9 mouse cellular contexts compared by ENCODE assay signal in the genomic region with DNA sequence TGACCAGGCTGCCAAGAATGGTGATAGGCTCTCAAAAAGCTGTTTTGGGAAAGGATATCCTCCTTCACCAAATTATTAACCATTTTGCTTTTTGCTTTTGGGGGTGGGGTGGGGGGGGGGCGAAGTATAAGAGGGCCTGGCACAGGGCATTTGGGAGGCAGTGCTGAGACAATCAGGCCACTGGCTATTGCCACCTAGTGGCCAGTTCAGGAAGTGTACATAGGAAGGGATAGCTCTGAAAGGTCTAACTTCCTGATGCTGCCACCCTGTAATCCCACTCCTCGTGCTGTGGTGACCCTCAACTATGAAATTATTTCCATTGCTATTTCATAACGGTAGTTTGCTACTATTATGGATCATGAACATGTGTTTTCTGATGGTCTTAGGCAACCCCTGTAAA. TPM values are rescaled to one million over a fixed set of nuclear protein-coding genes. Genes with fewer than 3 reads are reported as not detected.
DNase-seq lines count a peak whose midpoint lies in the region; ATAC-seq and TF ChIP-seq lines count a peak whose summit lies in the region.
"Had no signal": no experiment of that assay in that cellular context is flagged by ENCODE, and none has a peak within 500 bp of the region (broad histone marks: within the 10 kb centered on the region; RNA-seq: fewer than 3 reads in every experiment).

No protein-coding gene starts in this region.

- intact Hi-C loops in left cerebral cortex, adult 2 months (cut with DNase I) = no loop called here

- H3K4me1 ChIP-seq in MEL (ENCODE audit: control insufficient read depth in 1 of 2, insufficient read depth in 2 of 2, low read length in 2 of 2) = no peaks in the 10 kb centered on the region
- H3K4me1 ChIP-seq in forebrain, embryonic 12.5 days = peaks cover 11% of the 10 kb centered on the region

- no peak for TF ChIP-seq EP300 in MEL (IDR thresholded peaks at IDR 0.05; ENCODE audit: low read depth in 1 of 2, low read length in 2 of 2)

- no peak for TF ChIP-seq POLR2A in MEL (IDR thresholded peaks at IDR 0.05; ENCODE audit: control insufficient read depth in 1 of 2, insufficient read depth in 1 of 2, low read depth in 1 of 2, low read length in 2 of 2, poor library complexity in 1 of 2)

- DNase-seq in cerebellum, adult 9-10 months = peak; percentile 80
- no peak for DNase-seq in left cerebral cortex, adult 2 months (ENCODE audit: extremely low spot score in 1 of 2, low spot score in 2 of 2)
- DNase-seq in left cerebral cortex, adult 11 months (ENCODE audit: low spot score) = no peak
- DNase-seq in MEL (ENCODE audit: low read depth, low spot score) = peak; percentile 40
- DNase-seq in urinary bladder, postnatal 25 days (ENCODE audit: low spot score) = no peak

- H3K27ac ChIP-seq in left cerebral cortex, adult 2 months = no peak overlapping the region
- H3K27ac ChIP-seq in MEL (ENCODE audit: control insufficient read depth, low read depth, low read length) = no peak overlapping the region
- no peak overlapping the region for H3K27ac ChIP-seq in forebrain, embryonic 12.5 days
- H3K27ac ChIP-seq: heart, embryonic 15.5 days had no signal

- H3K4me2 ChIP-seq in forebrain, embryonic 12.5 days = no peak overlapping the region
- H3K4me2 ChIP-seq: heart, embryonic 15.5 days had no signal

- H3K79me2 ChIP-seq in MEL (ENCODE audit: control insufficient read depth, insufficient read depth, low read length, poor library complexity) = no peaks in the 10 kb centered on the region

- WGBS in forebrain, embryonic 12.5 days = 89% methylated on average over 3 of the region's 3 CpGs

- no peak overlapping the region for H3K9ac ChIP-seq in MEL (ENCODE audit: control insufficient read depth, low read depth, low read length, poor library complexity, severe bottlenecking)
- H3K9ac ChIP-seq in forebrain, embryonic 12.5 days = no peak overlapping the region
- H3K9ac ChIP-seq: heart, embryonic 15.5 days had no signal

- TF ChIP-seq CTCF in left cerebral cortex, adult 2 months (IDR thresholded peaks at IDR 0.05) = peak; percentile 71
- peak; percentile 50 to 60 (median 55) for TF ChIP-seq CTCF in MEL (IDR thresholded peaks at IDR 0.05 in 2 of 3, conservative IDR thresholded peaks at IDR 0.05 in 1 of 3; ENCODE audit: control insufficient read depth in 1 of 3, insufficient read depth in 1 of 3, low read depth in 2 of 3, low read length in 3 of 3, poor library complexity in 1 of 3, severe bottlenecking in 1 of 3)

- H3K27me3 ChIP-seq in MEL (ENCODE audit: control insufficient read depth in 1 of 2, insufficient read depth in 2 of 2, low read length in 2 of 2) = peaks cover 0 to 3% of the 10 kb centered on the region in 2 experiments; a peak in 3 of 4 replicates
- no peaks in the 10 kb centered on the region for H3K27me3 ChIP-seq in forebrain, embryonic 12.5 days
- H3K27me3 ChIP-seq: heart, embryonic 15.5 days had no signal

- no peaks in the 10 kb centered on the region for H3K9me3 ChIP-seq in MEL (replicated peaks; ENCODE audit: insufficient read depth, low read length)
- no peaks in the 10 kb centered on the region for H3K9me3 ChIP-seq in forebrain, embryonic 12.5 days
- H3K9me3 ChIP-seq: heart, embryonic 15.5 days had no signal

- ATAC-seq in cerebellum, adult (ENCODE audit: insufficient number of reproducible peaks, low FRiP score, low TSS enrichment) = no peak
- peak; percentile 63 for ATAC-seq in megakaryocyte progenitor cell, adult 5-6 weeks (replicated peaks; ENCODE audit: poor library complexity)
- no peak for ATAC-seq in forebrain, embryonic 12.5 days (ENCODE audit: low FRiP score)

- peak; percentile 24 for TF ChIP-seq RAD21 in MEL (IDR thresholded peaks at IDR 0.05; ENCODE audit: low read depth, low read length)

- H3K36me3 ChIP-seq in MEL (ENCODE audit: control insufficient read depth in 1 of 2, insufficient read depth in 2 of 2, low read length in 2 of 2) = no peaks in the 10 kb centered on the region
- H3K36me3 ChIP-seq in forebrain, embryonic 12.5 days (replicated peaks) = no peaks in the 10 kb centered on the region
- H3K36me3 ChIP-seq: heart, embryonic 15.5 days had no signal

- no peak overlapping the region for H3K4me3 ChIP-seq in left cerebral cortex, adult 2 months
- H3K4me3 ChIP-seq in MEL (ENCODE audit: control insufficient read depth in 1 of 2, insufficient read depth in 1 of 2, low read depth in 2 of 2, low read length in 2 of 2) = no peak overlapping the region
- H3K4me3 ChIP-seq in forebrain, embryonic 12.5 days (replicated peaks) = no peak overlapping the region
- H3K4me3 ChIP-seq: heart, embryonic 15.5 days had no signal

TF ChIP-seq in MEL, 35 proteins besides CTCF, POLR2A, EP300 and RAD21:
- no peak for TF ChIP-seq NRF1 (IDR thresholded peaks at IDR 0.05; ENCODE audit: insufficient read depth, low read depth, low read length, poor library complexity, severe bottlenecking)
- TF ChIP-seq ZC3H11A (IDR thresholded peaks at IDR 0.05; ENCODE audit: low read depth, low read length) = 0 out of 2 replicates have a peak, but pooled peaks have one; percentile 17
- peak; percentile 52 for TF ChIP-seq SMC3 (IDR thresholded peaks at IDR 0.05; ENCODE audit: low read depth, low read length)

RNA-seq across cellular contexts. Expression of a gene that starts 5.5 kb away (rescaled TPM):
- 100 to 1,000 TPM; 341 to 357 TPM for total RNA-seq in left cerebral cortex, adult 2 months (2021)
- total RNA-seq in MEL (2012; rRNA removed) = 0.33 and 0.42 TPM in 2 replicates
- polyA plus RNA-seq in MEL (2012; ENCODE audit: insufficient read depth in 1 of 2, insufficient read length in 2 of 2, low read depth in 1 of 2, low replicate concordance in 2 of 2, missing spikeins in 1 of 2) = under 1 TPM in 1 of 2 experiments, not detected in 1; 0.39 TPM
- 9.8 and 10.0 TPM in 2 replicates for total RNA-seq in megakaryocyte progenitor cell, adult 5-6 weeks (2015)
- total RNA-seq in megakaryocyte progenitor cell, adult 5-6 weeks (2017) = 4.5 and 7.3 TPM in 2 replicates
- 81.4 and 81.8 TPM in 2 replicates for polyA plus RNA-seq in forebrain, embryonic 12.5 days (2016; fragmentation: Nextera tagmentation; extraction: Ambion mirVana)

RNA-seq across cellular contexts. Expression of a gene that starts 16.4 kb away (rescaled TPM):
- 10 to 100 TPM; 11.4 to 12.9 TPM for total RNA-seq in left cerebral cortex, adult 2 months (2021)
- 31.1 and 34.9 TPM in 2 replicates for total RNA-seq in MEL (2012; rRNA removed)
- polyA plus RNA-seq in MEL (2012; ENCODE audit: insufficient read depth in 1 of 2, insufficient read length in 2 of 2, low read depth in 1 of 2, low replicate concordance in 2 of 2, missing spikeins in 1 of 2) = 10 to 100 TPM in 1 of 2 experiments, not detected in 1; 50.2 TPM
- total RNA-seq in megakaryocyte progenitor cell, adult 5-6 weeks (2015) = 27.3 and 29.6 TPM in 2 replicates
- 38.9 and 42.7 TPM in 2 replicates for total RNA-seq in megakaryocyte progenitor cell, adult 5-6 weeks (2017)
- 4.5 and 5.4 TPM in 2 replicates for polyA plus RNA-seq in forebrain, embryonic 12.5 days (2016; fragmentation: Nextera tagmentation; extraction: Ambion mirVana)

RNA-seq across cellular contexts. Expression of a gene that starts 40.3 kb away (rescaled TPM):
- total RNA-seq in left cerebral cortex, adult 2 months (2021) = 1 to 10 TPM; 4.1 to 4.7 TPM
- total RNA-seq in MEL (2012; rRNA removed) = 11.8 and 12.1 TPM in 2 replicates
- polyA plus RNA-seq in MEL (2012; ENCODE audit: insufficient read depth in 1 of 2, insufficient read length in 2 of 2, low read depth in 1 of 2, low replicate concordance in 2 of 2, missing spikeins in 1 of 2) = 10 to 100 TPM in 1 of 2 experiments, not detected in 1; 13.9 TPM
- 15.7 and 19.8 TPM in 2 replicates for total RNA-seq in megakaryocyte progenitor cell, adult 5-6 weeks (2015)
- 17.8 and 25.3 TPM in 2 replicates for total RNA-seq in megakaryocyte progenitor cell, adult 5-6 weeks (2017)
- 10.0 TPM in 2 replicates for polyA plus RNA-seq in forebrain, embryonic 12.5 days (2016; fragmentation: Nextera tagmentation; extraction: Ambion mirVana)

RNA-seq across cellular contexts. Expression of a gene that starts 41.9 kb away (rescaled TPM):
- total RNA-seq in left cerebral cortex, adult 2 months (2021) = 10 to 100 TPM; 44.9 to 67.4 TPM
- 29.1 and 36.1 TPM in 2 replicates for total RNA-seq in MEL (2012; rRNA removed)
- polyA plus RNA-seq in MEL (2012; ENCODE audit: insufficient read depth in 1 of 2, insufficient read length in 2 of 2, low read depth in 1 of 2, low replicate concordance in 2 of 2, missing spikeins in 1 of 2) = 10 to 100 TPM in 1 of 2 experiments, not detected in 1; 37.1 TPM
- total RNA-seq in megakaryocyte progenitor cell, adult 5-6 weeks (2015) = 2.4 and 2.6 TPM in 2 replicates
- total RNA-seq in megakaryocyte progenitor cell, adult 5-6 weeks (2017) = 3.4 and 5.2 TPM in 2 replicates
- polyA plus RNA-seq in forebrain, embryonic 12.5 days (2016; fragmentation: Nextera tagmentation; extraction: Ambion mirVana) = 3.7 and 4.6 TPM in 2 replicates

Comparison
In these comparisons a context has a peak if more than half of its experiments do, and no peak if none do; other contexts are left out.
1. DNase-seq: peak in cerebellum, adult 9-10 months (single experiment) and MEL (single experiment); none in left cerebral cortex, adult 2 months (0 of 2), left cerebral cortex, adult 11 months (single experiment) and urinary bladder, postnatal 25 days (single experiment).
2. RNA of a gene that starts 5.5 kb away (total RNA-seq): 341 to 357 TPM in left cerebral cortex, adult 2 months; 4.5 to 10.0 TPM in megakaryocyte progenitor cell, adult 5-6 weeks and 0.33 to 0.42 TPM in MEL; every median in the first group is over 10 times any median in the second.